Mouse (Mus musculus) left cerebral cortex, adult 8-10 months (tissue): ENCODE measurements at regions not wholly inside any gene's neighbourhood (a gene's known extent, or its start where the extent isn't known, plus 50 kb on each side); places are given as distances from the start of the nearest gene placed in this dataset.
"Not testable (repeated sequence)": the region's sequence is repeated elsewhere in the genome, so short reads cannot be mapped to it uniquely, and the experiment has no call there.

Source experiments
- DNase-seq, 2 experiments: peaks; one replicate each; pipeline ENCODE4 v3.0.0; 2022; ENCODE audit warnings: low spot score in 2 of 2

DNA sequence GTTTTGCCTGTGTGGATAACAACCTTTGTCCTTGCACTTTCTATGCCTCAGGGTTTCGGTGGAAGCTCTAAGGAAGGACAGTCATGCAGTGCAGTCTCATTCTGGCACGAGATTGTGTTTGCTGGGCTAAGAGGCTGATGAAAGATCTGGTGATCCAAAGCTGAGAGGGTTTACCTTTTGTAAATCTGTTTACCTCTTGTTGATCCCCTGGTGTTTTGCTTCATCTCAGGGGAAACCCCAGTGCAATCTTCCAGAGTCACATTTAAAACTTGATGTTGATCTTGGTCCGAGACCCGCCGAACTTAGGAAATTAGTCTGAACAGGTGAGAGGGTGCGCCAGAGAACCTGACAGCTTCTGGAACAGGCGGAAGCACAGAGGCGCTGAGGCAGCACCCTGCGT is 54.6 kb upstream of the Gm12728 start:
- DNase-seq: not testable (repeated sequence)
